Mouse (Mus musculus) neural tube, embryonic 12.5 days (tissue): ENCODE data around the gene Mtg1. TPM values are rescaled to one million over a fixed set of nuclear protein-coding genes. Genes with fewer than 3 reads are reported as not detected.
A peak's percentile ranks its signal among the peaks of the same experiment; 100 is the strongest.

Source experiments
- ATAC-seq: fragments of 200-750 bp; cut with Nextera tagmentation; 2 replicates; pipeline ENCODE4 v1.8.0; 2017; ENCODE audit warnings: low read depth, mild to moderate bottlenecking, moderate TSS enrichment, moderate library complexity; ENCODE audit not compliant: low FRiP score
- H3K27ac ChIP-seq: fragments of 300-500 bp; sonication (generic); 2 replicates; pipeline ENCODE4 v1.5.1; 2016
- H3K27me3 ChIP-seq: fragments of 300-500 bp; sonication (generic); replicated peaks from 2 replicates; pipeline ENCODE4 v1.6.1; 2016; ENCODE audit warnings: mild to moderate bottlenecking
- H3K36me3 ChIP-seq: fragments of 300-500 bp; sonication (generic); 2 replicates; pipeline ENCODE4 v1.6.1; 2016; ENCODE audit warnings: mild to moderate bottlenecking
- H3K4me1 ChIP-seq: fragments of 300-500 bp; sonication (generic); 2 replicates; pipeline ENCODE4 v1.6.1; 2016
- H3K4me2 ChIP-seq: fragments of 300-500 bp; sonication (generic); replicated peaks from 2 replicates; pipeline ENCODE4 v1.6.1; 2016; ENCODE audit warnings: mild to moderate bottlenecking
- H3K4me3 ChIP-seq: fragments of 300-500 bp; sonication (generic); 2 replicates; pipeline ENCODE4 v1.5.1; 2016
- H3K9ac ChIP-seq: fragments of 300-500 bp; sonication (generic); 2 replicates; pipeline ENCODE4 v1.6.1; 2016; ENCODE audit warnings: mild to moderate bottlenecking
- H3K9me3 ChIP-seq: fragments of 300-500 bp; sonication (generic); 2 replicates; pipeline ENCODE4 v1.6.1; 2016; ENCODE audit warnings: mild to moderate bottlenecking
- WGBS: fragments of 180-500 bp; shearing (Covaris S2); methylation state at CpG from one replicate; pipeline ENCODE4 v1.1.7; 2016; 5-methylcytosine and 5-hydroxymethylcytosine counted together
- polyA plus RNA-seq: library from polyadenylated mRNA; unstranded; fragments of >200 nt; fragmentation: Nextera tagmentation; extraction: Ambion mirVana; gene quantifications from 2 replicates; pipeline ENCODE4 v1.2.1, GENCODE M21; 2016

Gene Mtg1
- polyA plus RNA-seq = 24.2 and 26.0 TPM in 2 replicates

DNA sequence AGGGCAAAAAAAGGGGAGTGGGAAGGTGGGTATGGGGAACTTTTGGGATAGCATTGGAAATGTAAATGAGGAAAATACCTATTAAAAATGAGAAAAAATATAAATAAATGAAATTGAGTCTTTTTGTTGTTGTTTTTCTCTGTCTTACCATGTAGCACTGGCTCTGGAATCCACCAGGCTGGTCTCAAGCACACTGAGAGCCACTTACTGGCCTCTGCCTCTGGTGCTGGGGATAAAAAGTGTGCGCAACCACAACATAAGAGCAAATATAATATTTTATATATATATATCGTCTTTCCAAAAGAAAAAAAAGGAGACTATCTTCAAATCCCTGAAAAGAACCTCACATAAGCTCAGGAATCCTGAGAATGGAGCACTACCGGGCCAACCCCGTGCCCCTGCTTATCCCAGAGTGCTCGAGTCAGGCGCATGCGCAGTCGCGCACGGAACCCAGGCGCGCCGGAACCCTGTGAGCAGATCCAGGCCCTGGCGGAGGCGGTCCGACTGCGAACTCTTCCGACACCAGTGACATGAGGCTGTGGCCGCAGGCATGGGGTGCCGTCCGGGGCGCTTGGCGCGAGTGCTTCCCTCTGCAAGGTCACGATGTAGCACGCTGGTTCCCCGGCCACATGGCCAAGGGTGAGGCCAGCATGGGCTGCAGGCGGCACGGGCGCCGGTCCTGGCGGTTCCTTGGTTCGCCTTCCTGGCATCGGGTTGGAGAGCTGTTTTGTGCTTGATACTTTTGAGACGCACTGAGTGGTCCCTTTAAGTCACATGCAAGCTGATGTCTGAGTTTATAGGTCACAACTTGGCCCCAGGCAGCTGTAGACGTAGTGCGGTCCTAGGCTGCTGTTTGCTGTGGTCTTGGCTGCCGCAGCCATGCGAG is at the start of gene Mtg1:
Mtg1 (plus strand) TSS at position 430 of the 886 bp plus-strand sequence.
- no peaks in the 10 kb centered on the region for H3K36me3 ChIP-seq
- ATAC-seq = peak; percentile 96
- no peaks in the 10 kb centered on the region for H3K9me3 ChIP-seq
- H3K4me1 ChIP-seq = peaks cover 5% of the 10 kb centered on the region; the same call in 1 of the 2 replicates
- peak within 1 kb of the TSS; percentile 81 for H3K4me2 ChIP-seq
- H3K9ac ChIP-seq = peak within 1 kb of the TSS; percentile 77
- H3K27me3 ChIP-seq = no peaks in the 10 kb centered on the region
- H3K4me3 ChIP-seq = peak within 1 kb of the TSS; percentile 74
- H3K27ac ChIP-seq = no peak within 1 kb of the TSS
- whole genome bisulfite sequencing = 2% methylated on average over 39 of the region's 39 CpGs

- H3K27me3 ChIP-seq = no peaks in the 10 kb centered on the region
- 84% methylated on average over 10 of the region's 10 CpGs for WGBS
- no peaks in the 10 kb centered on the region for H3K4me1 ChIP-seq
- H3K36me3 ChIP-seq = no peaks in the 10 kb centered on the region
- H3K27ac ChIP-seq = no peak overlapping the region
- no peak overlapping the region for H3K4me2 ChIP-seq
- no peak for ATAC-seq
- no peak overlapping the region for H3K4me3 ChIP-seq
- H3K9me3 ChIP-seq = no peaks in the 10 kb centered on the region
- H3K9ac ChIP-seq = no peak overlapping the region
Observed at GRCm38 (mm10) chr7:140090601-140091000, 46.8 kb upstream of the Mtg1 start.

- Histone ChIP-seq H3K36me3 (no peaks in the 10 kb centered on the region), H3K9ac (no peak within 1 kb of the TSS), H3K27ac (no peak within 1 kb of the TSS), H3K4me3 (no peak within 1 kb of the TSS), H3K9me3 (no peaks in the 10 kb centered on the region), H3K4me2 (no peak within 1 kb of the TSS), H3K4me1 (no peaks in the 10 kb centered on the region), H3K27me3 (no peaks in the 10 kb centered on the region)
- no peak for ATAC-seq
- WGBS = 55% methylated on average over 5 of the region's 5 CpGs
Observed at GRCm38 (mm10) chr7:140092924-140093528, 44.3 kb upstream of the Mtg1 start, which contains the start of gene Prap1. TSS of gene Prap1 (plus strand) at chr7:140093395.

DNA sequence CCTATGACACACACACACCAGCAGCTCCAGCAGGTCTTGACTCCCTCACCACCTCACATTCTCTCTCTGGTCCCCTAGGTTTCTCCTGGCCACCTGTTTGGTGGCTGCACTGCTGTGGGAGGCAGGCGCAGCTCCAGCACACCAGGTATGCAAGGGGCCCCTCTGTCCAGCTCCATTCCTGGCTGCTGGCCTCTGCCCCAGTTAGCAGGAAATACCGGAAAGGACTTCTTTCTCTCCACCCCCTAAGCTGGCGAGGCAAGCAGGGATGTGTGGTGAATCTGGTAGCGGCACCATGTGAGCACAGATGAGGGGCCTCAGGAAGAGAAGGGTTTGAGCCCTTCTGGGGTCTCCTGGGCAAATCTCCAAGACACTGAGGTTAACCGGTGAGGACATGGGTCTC is 42.4 kb upstream of the Mtg1 start:
- WGBS = 73% methylated on average over 5 of the region's 5 CpGs

GRCm38 (mm10) chr7:140095556-140095955 is 41.8 kb upstream of the Mtg1 start:
- H3K4me2 ChIP-seq = no peak overlapping the region
- H3K4me3 ChIP-seq = no peak overlapping the region
- H3K27me3 ChIP-seq = no peaks in the 10 kb centered on the region
- H3K4me1 ChIP-seq = no peaks in the 10 kb centered on the region
- 59% methylated on average over 1 of the region's 1 CpGs for WGBS
- no peak overlapping the region for H3K27ac ChIP-seq
- no peaks in the 10 kb centered on the region for H3K9me3 ChIP-seq
- ATAC-seq = no peak
- no peaks in the 10 kb centered on the region for H3K36me3 ChIP-seq
- no peak overlapping the region for H3K9ac ChIP-seq

More for the DNA sequence above, 42.4 kb upstream of the Mtg1 start:
- Histone ChIP-seq H3K9ac (no peak overlapping the region), H3K4me1 (no peaks in the 10 kb centered on the region), H3K27me3 (no peaks in the 10 kb centered on the region), H3K27ac (no peak overlapping the region), H3K4me2 (no peak overlapping the region), H3K36me3 (no peaks in the 10 kb centered on the region), H3K9me3 (no peaks in the 10 kb centered on the region), H3K4me3 (no peak overlapping the region)
- ATAC-seq = no peak

GRCm38 (mm10) chr7:140096055-140096454 is 41.3 kb upstream of the Mtg1 start:
- H3K27me3 ChIP-seq = no peaks in the 10 kb centered on the region
- H3K4me1 ChIP-seq = 0 out of 2 replicates have a peak, but pooled peaks cover 1% of the 10 kb centered on the region
- H3K36me3 ChIP-seq = no peaks in the 10 kb centered on the region
- H3K9ac ChIP-seq = no peak overlapping the region
- H3K4me3 ChIP-seq = no peak overlapping the region
- no peak for ATAC-seq
- H3K4me2 ChIP-seq = no peak overlapping the region
- H3K27ac ChIP-seq = no peak overlapping the region
- no peaks in the 10 kb centered on the region for H3K9me3 ChIP-seq

- H3K27me3 ChIP-seq = 0 out of 2 replicates have a peak, but pooled peaks cover 2% of the 10 kb centered on the region
- no peaks in the 10 kb centered on the region for H3K9me3 ChIP-seq
- no peak overlapping the region for H3K4me3 ChIP-seq
- no peak overlapping the region for H3K4me2 ChIP-seq
- 94% methylated on average over 1 of the region's 1 CpGs for WGBS
- no peak for ATAC-seq
- no peak overlapping the region for H3K27ac ChIP-seq
- H3K9ac ChIP-seq = no peak overlapping the region
- H3K4me1 ChIP-seq = peaks cover 16% of the 10 kb centered on the region
- H3K36me3 ChIP-seq = no peaks in the 10 kb centered on the region
Observed at GRCm38 (mm10) chr7:140098466-140098865, 38.9 kb upstream of the Mtg1 start.

DNA sequence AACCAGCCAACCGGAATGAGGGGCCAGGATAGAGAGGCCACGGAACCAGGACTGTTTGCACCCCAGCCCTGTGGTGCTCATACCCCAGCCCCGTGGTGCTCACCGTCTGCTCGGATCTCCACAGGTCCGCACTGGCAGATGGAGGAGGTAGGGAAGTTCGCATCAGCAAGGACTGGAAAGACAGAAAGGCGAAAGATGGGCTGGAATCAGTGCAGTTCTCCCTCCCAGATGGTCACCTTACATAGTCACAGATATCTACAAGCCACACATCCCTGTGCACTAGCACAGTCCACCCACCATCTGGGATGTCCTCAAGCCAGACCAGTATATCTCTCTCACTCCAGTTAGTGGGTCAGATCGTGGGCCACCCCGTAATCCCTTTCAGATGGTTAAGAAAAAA is 35.9 kb upstream of the Mtg1 start:
- Histone ChIP-seq H3K27ac (no peak overlapping the region), H3K27me3 (0 out of 2 replicates have a peak, but pooled peaks cover 2% of the 10 kb centered on the region), H3K36me3 (peaks cover 15% of the 10 kb centered on the region), H3K9ac (peak overlapping the region; percentile 56; the same call in 1 of the 2 replicates), H3K4me2 (peak overlapping the region; percentile 65), H3K4me3 (peak overlapping the region; percentile 29), H3K4me1 (peaks cover 16% of the 10 kb centered on the region), H3K9me3 (no peaks in the 10 kb centered on the region)
- 0 out of 2 replicates have a peak, but pooled peaks have one; percentile 35 for ATAC-seq
- WGBS = 78% methylated on average over 10 of the region's 10 CpGs

GRCm38 (mm10) chr7:140101993-140102860 is 35.1 kb upstream of the Mtg1 start, which contains the start of gene Fuom:
TSS of gene Fuom (minus strand) at chr7:140102441.
- Histone ChIP-seq H3K27me3 (0 out of 2 replicates have a peak, but pooled peaks cover 2% of the 10 kb centered on the region), H3K9me3 (no peaks in the 10 kb centered on the region), H3K36me3 (peaks cover 20% of the 10 kb centered on the region), H3K4me3 (peak within 1 kb of the TSS; percentile 29), H3K27ac (no peak within 1 kb of the TSS), H3K9ac (peak within 1 kb of the TSS; percentile 56), H3K4me2 (peak within 1 kb of the TSS; percentile 65), H3K4me1 (peaks cover 16% of the 10 kb centered on the region)
- WGBS = 2% methylated on average over 30 of the region's 30 CpGs
- peak; percentile 91 for ATAC-seq

- H3K9ac ChIP-seq = no peak overlapping the region
- H3K36me3 ChIP-seq = peaks cover 36% of the 10 kb centered on the region
- H3K4me1 ChIP-seq = peaks cover 16% of the 10 kb centered on the region
- H3K4me2 ChIP-seq = no peak overlapping the region
- H3K4me3 ChIP-seq = no peak overlapping the region
- H3K27ac ChIP-seq = no peak overlapping the region
- H3K9me3 ChIP-seq = no peaks in the 10 kb centered on the region
- ATAC-seq = no peak
- H3K27me3 ChIP-seq = 0 out of 2 replicates have a peak, but pooled peaks cover 2% of the 10 kb centered on the region
- 82% methylated on average over 4 of the region's 4 CpGs for WGBS
Observed at GRCm38 (mm10) chr7:140104009-140104408, 33.4 kb upstream of the Mtg1 start.

DNA sequence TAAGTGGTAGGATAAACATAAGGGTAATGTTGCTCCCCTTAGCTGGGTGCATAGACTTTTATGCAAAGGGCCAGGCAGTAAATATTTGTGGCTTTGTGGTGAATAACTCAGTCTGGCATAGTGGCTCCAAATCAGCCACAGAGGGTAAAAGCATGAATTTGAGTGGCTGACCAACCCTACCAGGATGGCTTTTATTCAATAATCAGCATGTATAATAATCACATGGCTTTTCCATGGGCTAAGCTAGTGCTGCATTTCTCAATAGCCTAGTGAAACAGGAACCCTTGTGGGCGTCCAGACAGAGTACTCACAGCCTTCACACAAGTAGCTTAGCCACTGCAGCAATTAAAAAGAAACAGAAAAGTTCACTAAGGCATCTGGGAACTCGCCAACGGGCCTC is 25.4 kb upstream of the Mtg1 start:
- Histone ChIP-seq H3K36me3 (peaks cover 57% of the 10 kb centered on the region), H3K9ac (no peak overlapping the region), H3K4me1 (no peaks in the 10 kb centered on the region), H3K27ac (no peak overlapping the region), H3K9me3 (no peaks in the 10 kb centered on the region), H3K4me2 (no peak overlapping the region), H3K4me3 (no peak overlapping the region), H3K27me3 (no peaks in the 10 kb centered on the region)
- WGBS = 70% methylated on average over 3 of the region's 3 CpGs
- no peak for ATAC-seq
